In the genomic region with DNA sequence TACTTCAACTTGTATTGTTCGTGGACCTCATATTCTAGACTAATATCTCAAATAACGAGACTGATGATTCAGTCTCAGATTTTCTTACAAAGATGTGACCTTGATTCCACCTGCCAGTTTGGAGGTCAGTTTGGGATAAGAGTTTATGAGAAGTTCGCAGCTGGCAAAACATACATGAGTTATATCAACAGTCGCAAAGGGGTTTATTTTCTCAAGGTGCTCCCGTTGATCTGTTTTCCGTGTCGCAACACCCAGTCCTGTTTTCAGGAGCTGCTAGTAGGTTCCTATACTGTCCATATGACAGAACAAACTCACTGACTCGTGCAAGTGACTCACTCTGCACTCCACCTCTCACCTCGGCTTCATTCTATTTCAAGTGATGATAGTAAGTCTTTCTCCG, we compare ENCODE assay signal across 8 mouse cellular contexts. TPM values are rescaled to one million over a fixed set of nuclear protein-coding genes. Genes with fewer than 3 reads are reported as not detected.
A peak's percentile ranks its signal among the peaks of the same experiment; 100 is the strongest.
DNase-seq lines count a peak whose midpoint lies in the region; ATAC-seq and TF ChIP-seq lines count a peak whose summit lies in the region.

No protein-coding gene starts in this region.

- H3K4me3 ChIP-seq in kidney, adult 2 months (ENCODE audit: insufficient read depth, low read depth, low read length), result peak overlapping the region; percentile 69
- peak overlapping the region; percentile 58 to 64 for H3K4me3 ChIP-seq in MEL (ENCODE audit: control insufficient read depth in 1 of 2, insufficient read depth in 1 of 2, low read depth in 2 of 2, low read length in 2 of 2)
- H3K4me3 ChIP-seq in forebrain, embryonic 12.5 days (replicated peaks), result peak overlapping the region; percentile 94
- H3K4me3 ChIP-seq in limb, embryonic 13.5 days, result peak overlapping the region; percentile 74
- peak overlapping the region; percentile 98 for H3K4me3 ChIP-seq in stomach, embryonic 14.5 days (ENCODE audit: low read depth, low read length)

- peak overlapping the region; percentile 79 for H3K9ac ChIP-seq in MEL (ENCODE audit: control insufficient read depth, low read depth, low read length, poor library complexity, severe bottlenecking)
- peak overlapping the region; percentile 22; the same call in 1 of the 2 replicates for H3K9ac ChIP-seq in forebrain, embryonic 12.5 days
- peak overlapping the region; percentile 59 for H3K9ac ChIP-seq in limb, embryonic 13.5 days
- H3K9ac ChIP-seq in stomach, embryonic 14.5 days (replicated peaks; ENCODE audit: low read depth, low read length), result no peak overlapping the region; the same call in 1 of the 2 replicates

- no peak for TF ChIP-seq EP300 in MEL (IDR thresholded peaks at IDR 0.05; ENCODE audit: low read depth in 1 of 2, low read length in 2 of 2)

- ATAC-seq in forebrain, embryonic 12.5 days (ENCODE audit: low FRiP score), result no peak
- no peak for ATAC-seq in limb, embryonic 13.5 days (ENCODE audit: low FRiP score, low read depth)
- ATAC-seq in stomach, embryonic 14.5 days (ENCODE audit: insufficient number of reproducible peaks, insufficient read depth, low FRiP score, low read depth), result no peak
- ATAC-seq in megakaryocyte-erythroid progenitor cell, adult 5-6 weeks (replicated peaks; ENCODE audit: low FRiP score, low TSS enrichment, poor library complexity, severe bottlenecking), result no peak

- peak overlapping the region; percentile 66 for H3K4me2 ChIP-seq in forebrain, embryonic 12.5 days
- peak overlapping the region; percentile 73 for H3K4me2 ChIP-seq in limb, embryonic 13.5 days (replicated peaks)
- peak overlapping the region; percentile 48 for H3K4me2 ChIP-seq in stomach, embryonic 14.5 days (replicated peaks; ENCODE audit: low read depth, low read length)

- H3K79me2 ChIP-seq in MEL (ENCODE audit: control insufficient read depth, insufficient read depth, low read length, poor library complexity), result peaks cover 33% of the 10 kb centered on the region

- TF ChIP-seq RAD21 in MEL (IDR thresholded peaks at IDR 0.05; ENCODE audit: low read depth, low read length), result no peak

- H3K27me3 ChIP-seq in kidney, adult 2 months (replicated peaks; ENCODE audit: control insufficient read depth, insufficient read depth, low read length), result no peaks in the 10 kb centered on the region
- no peaks in the 10 kb centered on the region for H3K27me3 ChIP-seq in MEL (ENCODE audit: control insufficient read depth in 1 of 2, insufficient read depth in 2 of 2, low read length in 2 of 2)
- no peaks in the 10 kb centered on the region for H3K27me3 ChIP-seq in forebrain, embryonic 12.5 days
- H3K27me3 ChIP-seq in limb, embryonic 13.5 days, result no peaks in the 10 kb centered on the region
- H3K27me3 ChIP-seq in stomach, embryonic 14.5 days (ENCODE audit: control insufficient read depth, insufficient read depth, low read length), result no peaks in the 10 kb centered on the region

- WGBS in kidney, adult 2 months, result 10% methylated on average over 10 of the region's 10 CpGs
- WGBS in forebrain, embryonic 12.5 days, result 61% methylated on average over 10 of the region's 10 CpGs
- 56% methylated on average over 10 of the region's 10 CpGs for WGBS in limb, embryonic 13.5 days
- 42% methylated on average over 10 of the region's 10 CpGs for WGBS in stomach, embryonic 14.5 days

- H3K36me3 ChIP-seq in kidney, adult 2 months (ENCODE audit: control insufficient read depth, insufficient read depth, low read length), result no peaks in the 10 kb centered on the region
- H3K36me3 ChIP-seq in MEL (ENCODE audit: control insufficient read depth in 1 of 2, insufficient read depth in 2 of 2, low read length in 2 of 2), result peaks cover 4 to 12% of the 10 kb centered on the region in 2 experiments
- H3K36me3 ChIP-seq in forebrain, embryonic 12.5 days (replicated peaks), result no peaks in the 10 kb centered on the region
- H3K36me3 ChIP-seq in limb, embryonic 13.5 days, result no peaks in the 10 kb centered on the region
- no peaks in the 10 kb centered on the region for H3K36me3 ChIP-seq in stomach, embryonic 14.5 days (ENCODE audit: control insufficient read depth, insufficient read depth, low read length)

- no peak for TF ChIP-seq POLR2A in kidney, adult 2 months (IDR thresholded peaks at IDR 0.05; ENCODE audit: low read depth, low read length)
- TF ChIP-seq POLR2A in MEL (IDR thresholded peaks at IDR 0.05; ENCODE audit: control insufficient read depth in 1 of 2, insufficient read depth in 1 of 2, low read depth in 1 of 2, low read length in 2 of 2, poor library complexity in 1 of 2), result no peak

- H3K9me3 ChIP-seq in MEL (replicated peaks; ENCODE audit: insufficient read depth, low read length), result no peaks in the 10 kb centered on the region
- no peaks in the 10 kb centered on the region for H3K9me3 ChIP-seq in forebrain, embryonic 12.5 days
- H3K9me3 ChIP-seq in limb, embryonic 13.5 days, result no peaks in the 10 kb centered on the region
- H3K9me3 ChIP-seq in stomach, embryonic 14.5 days (ENCODE audit: control insufficient read depth, low read depth, low read length), result no peaks in the 10 kb centered on the region

- peaks cover 4% of the 10 kb centered on the region for H3K4me1 ChIP-seq in kidney, adult 2 months (ENCODE audit: control insufficient read depth, insufficient read depth, low read length)
- H3K4me1 ChIP-seq in MEL (ENCODE audit: control insufficient read depth in 1 of 2, insufficient read depth in 2 of 2, low read length in 2 of 2), result peaks cover 0 to 9% of the 10 kb centered on the region in 2 experiments; a peak in 3 of 4 replicates
- peaks cover 19% of the 10 kb centered on the region for H3K4me1 ChIP-seq in forebrain, embryonic 12.5 days
- H3K4me1 ChIP-seq in limb, embryonic 13.5 days, result peaks cover 23% of the 10 kb centered on the region
- H3K4me1 ChIP-seq in stomach, embryonic 14.5 days (ENCODE audit: control insufficient read depth, insufficient read depth, low read length), result peaks cover 6% of the 10 kb centered on the region; the same call in 1 of the 2 replicates

- no peak for DNase-seq in kidney, adult 2 months
- DNase-seq in kidney, adult 18-20 months, result no peak
- peak; percentile 70 for DNase-seq in MEL (ENCODE audit: low read depth, low spot score)
- no peak for DNase-seq in right cerebral cortex, adult 2 months (ENCODE audit: low spot score in 2 of 2)

- H3K27ac ChIP-seq in kidney, adult 2 months (ENCODE audit: insufficient read depth, low read depth, low read length), result peak overlapping the region; percentile 81
- H3K27ac ChIP-seq in MEL (ENCODE audit: control insufficient read depth, low read depth, low read length), result peak overlapping the region; percentile 81
- H3K27ac ChIP-seq in forebrain, embryonic 12.5 days, result no peak overlapping the region
- H3K27ac ChIP-seq in limb, embryonic 13.5 days, result peak overlapping the region; percentile 10; the same call in 1 of the 2 replicates
- H3K27ac ChIP-seq in stomach, embryonic 14.5 days (ENCODE audit: low read length), result peak overlapping the region; percentile 24; the same call in 1 of the 2 replicates

- no peak for TF ChIP-seq CTCF in kidney, adult 2 months (conservative IDR thresholded peaks at IDR 0.05; ENCODE audit: insufficient read depth, insufficient read length, low read depth, low read length)
- TF ChIP-seq CTCF in MEL (IDR thresholded peaks at IDR 0.05 in 2 of 3, conservative IDR thresholded peaks at IDR 0.05 in 1 of 3; ENCODE audit: control insufficient read depth in 1 of 3, insufficient read depth in 1 of 3, low read depth in 2 of 3, low read length in 3 of 3, poor library complexity in 1 of 3, severe bottlenecking in 1 of 3), result no peak

TF ChIP-seq in MEL, 35 proteins besides CTCF, POLR2A, EP300 and RAD21:
- TF ChIP-seq HCFC1 (IDR thresholded peaks at IDR 0.05; ENCODE audit: low read depth, low read length) (no peak), GABPA (IDR thresholded peaks at IDR 0.05; ENCODE audit: low read depth, low read length) (no peak), BHLHE40 (IDR thresholded peaks at IDR 0.05; ENCODE audit: borderline replicate concordance, low read depth, low read length) (no peak), ZMIZ1 (IDR thresholded peaks at IDR 0.05; ENCODE audit: low read depth, low read length) (no peak), MYC (IDR thresholded peaks at IDR 0.05; ENCODE audit: low read depth, low read length) (no peak; the same call in 1 of the 2 replicates), MAFK (IDR thresholded peaks at IDR 0.05; ENCODE audit: borderline replicate concordance, low read depth, low read length) (no peak), JUND (IDR thresholded peaks at IDR 0.05; ENCODE audit: low read depth, low read length) (no peak), MEF2A (IDR thresholded peaks at IDR 0.05; ENCODE audit: extremely low read depth, insufficient replicate concordance, low read depth, low read length, poor library complexity, severe bottlenecking) (no peak), NELFE (IDR thresholded peaks at IDR 0.05; ENCODE audit: low read depth, low read length) (no peak), CHD1 (IDR thresholded peaks at IDR 0.05; ENCODE audit: low read depth, low read length) (no peak), ELF1 (IDR thresholded peaks at IDR 0.05; ENCODE audit: low read depth, low read length) (no peak)

RNA-seq across cellular contexts. Expression of a gene that starts 24.4 kb away (rescaled TPM):
- 0.20 TPM in 1 of 2 replicates, not detected in the other for polyA plus RNA-seq in kidney, adult 2 months (2012; rRNA removed)
- not detected in 2 replicates for total RNA-seq in MEL (2012; rRNA removed)
- polyA plus RNA-seq in MEL (2012; ENCODE audit: insufficient read depth in 1 of 2, insufficient read length in 2 of 2, low read depth in 1 of 2, low replicate concordance in 2 of 2, missing spikeins in 1 of 2), result under 1 TPM in 1 of 2 experiments, not detected in 1; 0.14 TPM
- 0.20 TPM in 1 of 2 replicates, not detected in the other for polyA plus RNA-seq in forebrain, embryonic 12.5 days (2016; fragmentation: Nextera tagmentation; extraction: Ambion mirVana)
- 0.67 and 1.3 TPM in 2 replicates for polyA plus RNA-seq in limb, embryonic 13.5 days (2015; fragmentation: Nextera tagmentation; extraction: Ambion mirVana)
- polyA plus RNA-seq in stomach, embryonic 14.5 days (2014; fragmentation: Nextera tagmentation; extraction: Ambion mirVana), result not detected in 2 replicates
- total RNA-seq in megakaryocyte-erythroid progenitor cell, adult 5-6 weeks (2014; fragmentation: Nextera tagmentation), result not detected in 2 replicates
- total RNA-seq in megakaryocyte-erythroid progenitor cell, adult 5-6 weeks (2017), result 1.4 TPM in 1 of 2 replicates, not detected in the other

RNA-seq across cellular contexts. Expression of a gene that starts 24.6 kb away (rescaled TPM):
- polyA plus RNA-seq in kidney, adult 2 months (2012; rRNA removed), result 7.9 and 8.2 TPM in 2 replicates
- 158 and 167 TPM in 2 replicates for total RNA-seq in MEL (2012; rRNA removed)
- 100 to 1,000 TPM in 1 of 2 experiments, not detected in 1; 161 TPM for polyA plus RNA-seq in MEL (2012; ENCODE audit: insufficient read depth in 1 of 2, insufficient read length in 2 of 2, low read depth in 1 of 2, low replicate concordance in 2 of 2, missing spikeins in 1 of 2)
- polyA plus RNA-seq in forebrain, embryonic 12.5 days (2016; fragmentation: Nextera tagmentation; extraction: Ambion mirVana), result 195 and 196 TPM in 2 replicates
- 109 and 118 TPM in 2 replicates for polyA plus RNA-seq in limb, embryonic 13.5 days (2015; fragmentation: Nextera tagmentation; extraction: Ambion mirVana)
- 86.2 and 101 TPM in 2 replicates for polyA plus RNA-seq in stomach, embryonic 14.5 days (2014; fragmentation: Nextera tagmentation; extraction: Ambion mirVana)
- total RNA-seq in megakaryocyte-erythroid progenitor cell, adult 5-6 weeks (2014; fragmentation: Nextera tagmentation), result 76.2 and 99.2 TPM in 2 replicates
- 119 and 171 TPM in 2 replicates for total RNA-seq in megakaryocyte-erythroid progenitor cell, adult 5-6 weeks (2017)
